Mouse (Mus musculus): ENCODE measurements around the gene Ube2e2. TPM values are rescaled to one million over a fixed set of nuclear protein-coding genes. Genes with fewer than 3 reads are reported as not detected.

Gene Ube2e2
- total and polyA plus RNA-seq, 2 experiments from 2014 or later: 74.8 to 161 TPM

DNA sequence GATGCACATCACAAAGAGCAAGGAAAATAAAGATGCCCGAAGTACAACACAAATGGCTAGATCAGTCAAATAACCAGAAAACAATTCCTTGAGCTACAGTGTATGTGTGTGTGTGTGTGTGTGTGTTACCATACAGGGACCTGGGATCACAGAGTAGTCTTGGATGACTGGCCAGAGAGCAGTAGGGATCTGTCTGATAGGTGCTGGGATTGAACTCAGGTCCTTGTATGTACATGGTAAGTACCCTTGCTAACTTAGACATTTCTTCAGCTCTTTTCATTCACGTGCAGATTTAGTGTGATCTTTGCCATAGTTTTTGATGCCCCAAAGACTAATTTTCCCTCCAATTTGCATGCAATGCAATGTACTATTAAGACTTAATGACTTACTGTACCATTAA is 117.9 kb downstream of the Ube2e2 start:
- Histone ChIP-seq H3K27ac (ENCODE audit: low read depth, low read length) (no peak overlapping the region), H3K4me3 (ENCODE audit: low read depth, low read length) (no peak overlapping the region), H3K4me2 (ENCODE audit: low read depth) (no peak overlapping the region), H3K36me3 (ENCODE audit: insufficient read depth) (no peaks in the 10 kb centered on the region), H3K27me3 (ENCODE audit: insufficient read depth, low read length) (no peaks in the 10 kb centered on the region), H3K4me1 (ENCODE audit: insufficient read depth) (no peaks in the 10 kb centered on the region), H3K9ac (no peak overlapping the region), H3K9me3 (ENCODE audit: low read length) (no peaks in the 10 kb centered on the region)
- TF ChIP-seq CTCF (IDR thresholded peaks at IDR 0.05; ENCODE audit: low read depth): no peak
- DNase-seq (no peak), ATAC-seq (no peak)
- 82% methylated on average over 2 of the region's 2 CpGs for whole genome bisulfite sequencing

- no peak overlapping the region for H3K4me2 ChIP-seq (ENCODE audit: low read depth)
Observed at GRCm38 (mm10) chr14:18773724-18774123, 120.3 kb downstream of the Ube2e2 start.

GRCm38 (mm10) chr14:18759601-18760356 is 134.3 kb downstream of the Ube2e2 start:
- DNase-seq: peak; percentile 11
- no peaks in the 10 kb centered on the region for H3K27me3 ChIP-seq (ENCODE audit: insufficient read depth, low read length)
- H3K36me3 ChIP-seq (ENCODE audit: insufficient read depth): no peaks in the 10 kb centered on the region
- WGBS: 45% methylated on average over 6 of the region's 6 CpGs
- no peak overlapping the region for H3K4me3 ChIP-seq (ENCODE audit: low read depth, low read length)
- no peaks in the 10 kb centered on the region for H3K9me3 ChIP-seq (ENCODE audit: low read length)
- no peak overlapping the region for H3K9ac ChIP-seq
- H3K4me1 ChIP-seq (ENCODE audit: insufficient read depth): 0 out of 2 replicates have a peak, but pooled peaks cover 3% of the 10 kb centered on the region
- peak; percentile 68 for ATAC-seq
- H3K4me2 ChIP-seq (ENCODE audit: low read depth): no peak overlapping the region
- H3K27ac ChIP-seq (ENCODE audit: low read depth, low read length): no peak overlapping the region
- TF ChIP-seq CTCF (IDR thresholded peaks at IDR 0.05; ENCODE audit: low read depth): no peak

More at GRCm38 (mm10) chr14:18773724-18774123, 120.3 kb downstream of the Ube2e2 start:
- Histone ChIP-seq H3K4me3 (ENCODE audit: low read depth, low read length) (no peak overlapping the region), H3K27me3 (ENCODE audit: insufficient read depth, low read length) (no peaks in the 10 kb centered on the region), H3K9me3 (ENCODE audit: low read length) (no peaks in the 10 kb centered on the region), H3K9ac (no peak overlapping the region), H3K27ac (ENCODE audit: low read depth, low read length) (no peak overlapping the region), H3K4me1 (ENCODE audit: insufficient read depth) (no peaks in the 10 kb centered on the region), H3K36me3 (ENCODE audit: insufficient read depth) (no peaks in the 10 kb centered on the region)
- ATAC-seq (no peak), DNase-seq (no peak)
- 55% methylated on average over 2 of the region's 2 CpGs for WGBS
- TF ChIP-seq CTCF (IDR thresholded peaks at IDR 0.05; ENCODE audit: low read depth): no peak

DNA sequence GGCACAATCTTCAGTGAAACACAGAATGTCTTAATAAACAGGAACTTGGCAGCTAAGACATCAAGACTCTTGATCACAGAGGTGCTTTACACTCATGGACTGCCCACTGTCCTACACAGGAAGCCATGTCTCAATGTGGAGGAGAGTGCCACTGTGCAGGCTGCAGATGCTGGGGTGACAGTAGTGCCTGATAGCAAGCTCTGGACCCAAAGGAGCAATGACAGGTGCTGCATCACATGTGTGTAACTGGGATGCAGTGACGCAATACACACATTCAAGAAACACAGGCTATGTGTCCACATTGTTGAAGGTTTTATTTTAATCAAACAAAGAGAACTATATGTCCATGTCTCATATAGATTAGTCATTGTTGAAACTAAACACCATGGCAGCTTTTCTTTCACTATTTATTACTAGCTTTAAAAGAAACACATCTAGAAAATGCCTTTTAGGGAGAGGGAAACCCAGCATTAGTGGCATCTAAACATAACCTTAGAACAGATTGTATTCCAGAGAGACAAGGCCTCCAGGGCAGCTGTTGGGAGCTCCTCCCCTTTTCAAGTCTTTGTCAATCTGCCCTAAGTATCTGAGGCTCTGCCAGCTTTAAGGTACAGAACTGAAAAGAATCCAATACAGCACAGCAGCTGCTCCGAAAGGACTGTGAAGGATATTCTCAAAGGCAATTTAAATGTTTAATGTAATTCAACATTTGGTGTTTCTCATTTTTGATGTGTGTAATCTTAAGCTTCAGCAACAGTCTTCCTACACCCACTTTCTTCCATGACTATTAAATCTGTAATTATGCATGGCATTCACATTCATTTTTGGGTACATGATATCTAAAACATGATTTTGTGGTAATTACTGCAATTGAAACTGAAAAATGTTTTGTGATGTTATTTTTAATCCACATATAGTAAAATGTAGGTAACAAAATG is 135.2 kb downstream of the Ube2e2 start:
- Histone ChIP-seq H3K4me2 (ENCODE audit: low read depth) (no peak overlapping the region), H3K9me3 (ENCODE audit: low read length) (no peaks in the 10 kb centered on the region), H3K27ac (ENCODE audit: low read depth, low read length) (no peak overlapping the region; the same call in 1 of the 2 replicates), H3K9ac (no peak overlapping the region), H3K36me3 (ENCODE audit: insufficient read depth) (no peaks in the 10 kb centered on the region), H3K4me1 (ENCODE audit: insufficient read depth) (0 out of 2 replicates have a peak, but pooled peaks cover 3% of the 10 kb centered on the region), H3K4me3 (ENCODE audit: low read depth, low read length) (no peak overlapping the region), H3K27me3 (ENCODE audit: insufficient read depth, low read length) (no peaks in the 10 kb centered on the region)
- DNase-seq (peak; percentile 21), ATAC-seq (peak; percentile 54)
- WGBS: 43% methylated on average over 2 of the region's 2 CpGs
- no peak for TF ChIP-seq CTCF (IDR thresholded peaks at IDR 0.05; ENCODE audit: low read depth)

- no peak overlapping the region for H3K4me2 ChIP-seq (ENCODE audit: low read depth)
Observed at GRCm38 (mm10) chr14:18758003-18758402, 136.1 kb downstream of the Ube2e2 start.

GRCm38 (mm10) chr14:18755410-18755809 is 138.7 kb downstream of the Ube2e2 start:
- Histone ChIP-seq H3K9ac (no peak overlapping the region), H3K9me3 (ENCODE audit: low read length) (no peaks in the 10 kb centered on the region), H3K4me3 (ENCODE audit: low read depth, low read length) (no peak overlapping the region), H3K4me2 (ENCODE audit: low read depth) (no peak overlapping the region), H3K36me3 (ENCODE audit: insufficient read depth) (no peaks in the 10 kb centered on the region), H3K4me1 (ENCODE audit: insufficient read depth) (0 out of 2 replicates have a peak, but pooled peaks cover 3% of the 10 kb centered on the region), H3K27ac (ENCODE audit: low read depth, low read length) (no peak overlapping the region), H3K27me3 (ENCODE audit: insufficient read depth, low read length) (no peaks in the 10 kb centered on the region)
- 72% methylated on average over 1 of the region's 1 CpGs for WGBS
- no peak for TF ChIP-seq CTCF (IDR thresholded peaks at IDR 0.05; ENCODE audit: low read depth)
- no peak for ATAC-seq
- DNase-seq: no peak

More at GRCm38 (mm10) chr14:18758003-18758402, 136.1 kb downstream of the Ube2e2 start:
- no peak overlapping the region for H3K27ac ChIP-seq (ENCODE audit: low read depth, low read length)
- DNase-seq (no peak), ATAC-seq (no peak)
- no peaks in the 10 kb centered on the region for H3K36me3 ChIP-seq (ENCODE audit: insufficient read depth)
- no peaks in the 10 kb centered on the region for H3K27me3 ChIP-seq (ENCODE audit: insufficient read depth, low read length)
- WGBS: 79% methylated on average over 2 of the region's 2 CpGs
- H3K4me1 ChIP-seq (ENCODE audit: insufficient read depth): 0 out of 2 replicates have a peak, but pooled peaks cover 3% of the 10 kb centered on the region
- no peak overlapping the region for H3K4me3 ChIP-seq (ENCODE audit: low read depth, low read length)
- H3K9ac ChIP-seq: no peak overlapping the region
- H3K9me3 ChIP-seq (ENCODE audit: low read length): no peaks in the 10 kb centered on the region
- no peak for TF ChIP-seq CTCF (IDR thresholded peaks at IDR 0.05; ENCODE audit: low read depth)

Data from forebrain, postnatal 0 days (tissue).